Mouse (Mus musculus) cerebellum, adult 2 months (tissue): Measurements from ENCODE around the gene Klhl29.

Experiments
- CTCF ChIP-seq: fragments of 200-500 bp; IDR thresholded peaks from 2 replicates; pipeline ENCODE4 v1.5.1; 2011; ENCODE audit warnings: low read depth, mild to moderate bottlenecking, control low read depth, low read length, moderate library complexity, borderline replicate concordance; ENCODE audit not compliant: insufficient read depth
- POLR2A ChIP-seq: fragments of 200-500 bp; IDR thresholded peaks from 2 replicates; pipeline ENCODE4 v1.6.1; 2011; ENCODE audit warnings: low read length, control low read depth, borderline replicate concordance; ENCODE audit not compliant: insufficient read depth

DNA sequence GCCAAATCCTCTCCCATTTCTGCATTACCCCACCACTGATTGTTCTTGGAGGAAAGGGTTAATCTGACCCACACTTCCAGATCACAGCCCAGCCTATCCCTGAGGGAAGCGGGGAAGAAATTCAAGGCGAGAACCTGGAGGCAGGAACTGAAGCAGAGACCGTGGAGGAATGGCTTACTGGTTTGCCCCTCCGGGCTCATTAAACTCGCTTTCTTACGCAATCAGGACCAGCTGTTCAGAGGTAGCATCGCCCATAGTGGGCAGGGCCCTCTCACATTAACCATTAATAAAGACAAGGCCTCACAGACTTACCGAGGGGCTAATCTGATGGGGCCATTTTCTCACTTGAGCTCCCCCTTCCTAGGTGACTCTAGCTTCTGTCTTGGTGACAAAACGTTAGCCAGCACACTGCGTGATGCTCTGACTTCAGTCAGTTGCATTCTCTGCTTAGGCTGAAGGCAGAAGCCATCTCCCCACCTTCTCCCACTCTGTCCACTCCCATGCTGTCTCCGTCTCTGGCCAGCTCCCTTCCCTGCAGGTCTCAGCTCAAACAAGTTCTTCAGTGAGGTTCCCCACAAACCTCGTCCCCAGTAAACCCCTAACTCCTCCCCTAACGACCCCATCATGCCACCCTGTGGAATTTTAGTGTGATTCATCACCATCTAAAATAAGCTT lies 43.5 kb downstream of the Klhl29 start:
- TF ChIP-seq CTCF, result no peak
- TF ChIP-seq POLR2A, result no peak
